Mouse (Mus musculus) midbrain, embryonic 13.5 days (tissue): ENCODE results near the gene Slf2. TPM values are rescaled to one million over a fixed set of nuclear protein-coding genes. Genes with fewer than 3 reads are reported as not detected.

ENCODE experiments used
- ATAC-seq: fragments of 200-750 bp; cut with Nextera tagmentation; 2 replicates; pipeline ENCODE4 v1.8.0; 2017; ENCODE audit warnings: mild to moderate bottlenecking, moderate TSS enrichment, moderate library complexity
- H3K27ac ChIP-seq: fragments of 300-500 bp; sonication (generic); 2 replicates; pipeline ENCODE4 v1.5.1; 2015; ENCODE audit warnings: inconsistent platforms, mild to moderate bottlenecking, moderate library complexity
- H3K27me3 ChIP-seq: fragments of 300-500 bp; sonication (generic); 2 replicates; pipeline ENCODE4 v1.6.1; 2015; ENCODE audit warnings: mild to moderate bottlenecking, inconsistent platforms
- H3K36me3 ChIP-seq: fragments of 300-500 bp; sonication (generic); 2 replicates; pipeline ENCODE4 v1.6.1; 2015; ENCODE audit warnings: mild to moderate bottlenecking, inconsistent platforms
- H3K4me1 ChIP-seq: fragments of 300-500 bp; sonication (generic); replicated peaks from 2 replicates; pipeline ENCODE4 v1.6.1; 2015; ENCODE audit warnings: inconsistent platforms
- H3K4me2 ChIP-seq: fragments of 300-500 bp; sonication (generic); replicated peaks from 2 replicates; pipeline ENCODE4 v1.6.1; 2015; ENCODE audit warnings: moderate library complexity, mild to moderate bottlenecking, inconsistent platforms
- H3K4me3 ChIP-seq: fragments of 300-500 bp; sonication (generic); replicated peaks from 2 replicates; pipeline ENCODE4 v1.5.1; 2015; ENCODE audit warnings: mild to moderate bottlenecking, inconsistent platforms
- H3K9ac ChIP-seq: fragments of 300-500 bp; sonication (generic); replicated peaks from 2 replicates; pipeline ENCODE4 v1.6.1; 2015; ENCODE audit warnings: mild to moderate bottlenecking, inconsistent platforms
- H3K9me3 ChIP-seq: fragments of 300-500 bp; sonication (generic); 2 replicates; pipeline ENCODE4 v1.6.1; 2016; ENCODE audit warnings: mild to moderate bottlenecking, inconsistent platforms
- WGBS: fragments of 180-500 bp; shearing (Covaris S2); methylation state at CpG from one replicate; pipeline ENCODE4 v1.1.7; 2015; 5-methylcytosine and 5-hydroxymethylcytosine counted together
- polyA plus RNA-seq: library from polyadenylated mRNA; unstranded; fragments of >200 nt; fragmentation: Nextera tagmentation; extraction: Ambion mirVana; gene quantifications from 2 replicates; pipeline ENCODE4 v1.2.1, GENCODE M21; 2015

Slf2 gene
- polyA plus RNA-seq, 1 experiment from 2014 or later, result 30.2 TPM

GRCm38 (mm10) chr19:44988321-44988720, 57.4 kb downstream of the Slf2 start:
- WGBS, result 29% methylated on average over 9 of the region's 9 CpGs
- Histone ChIP-seq H3K27me3 (no peaks in the 10 kb centered on the region), H3K9ac (peak overlapping the region; percentile 96), H3K4me1 (peaks cover 37% of the 10 kb centered on the region), H3K36me3 (peaks cover 15% of the 10 kb centered on the region), H3K4me2 (peak overlapping the region; percentile 84), H3K9me3 (no peaks in the 10 kb centered on the region), H3K4me3 (peak overlapping the region; percentile 84), H3K27ac (peak overlapping the region; percentile 74)
- no peak for ATAC-seq

DNA sequence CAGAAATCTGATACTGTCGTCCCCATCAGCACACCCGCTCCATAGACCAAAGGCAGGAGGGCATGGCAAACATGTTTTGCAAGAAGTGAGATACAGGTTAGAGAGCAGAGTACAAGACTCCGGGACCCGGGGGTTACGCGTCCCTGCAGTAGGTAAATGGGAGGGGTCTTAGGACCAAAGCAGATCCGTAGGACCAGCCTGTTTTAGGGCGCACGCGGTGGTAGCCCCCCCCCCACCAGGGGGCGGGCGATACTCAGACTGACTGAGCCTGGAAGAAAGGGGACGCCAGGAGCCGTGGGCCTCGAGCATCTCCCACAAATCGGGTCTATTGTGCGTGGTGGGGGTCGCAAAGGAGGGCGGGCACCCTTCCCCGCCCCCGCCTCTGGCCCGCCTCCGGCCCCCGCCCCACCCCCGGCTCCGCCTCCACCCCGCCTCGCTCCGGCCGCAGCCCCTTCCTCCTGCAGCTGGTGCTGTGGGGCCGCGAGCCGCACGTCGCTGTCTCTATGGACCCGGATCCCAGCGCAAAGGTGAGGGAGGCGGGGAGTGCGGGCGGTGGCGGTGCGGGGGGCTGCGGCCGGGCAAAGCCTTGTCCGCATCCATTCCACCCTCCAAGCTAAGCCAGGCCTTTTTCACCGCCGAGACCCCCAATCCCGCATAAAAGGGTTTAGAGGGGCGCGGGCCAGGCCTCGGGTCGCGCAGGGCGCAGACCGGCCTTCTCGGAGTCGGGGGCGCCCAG, 58.0 kb downstream of the Slf2 start, which contains the start of gene Sema4g:
Sema4g (plus strand) TSS at position 271 of the 736 bp plus-strand sequence.
- ATAC-seq, result peak; percentile 89
- WGBS, result under 1% methylated on average over 42 of the region's 58 CpGs
- no peaks in the 10 kb centered on the region for H3K9me3 ChIP-seq

DNA sequence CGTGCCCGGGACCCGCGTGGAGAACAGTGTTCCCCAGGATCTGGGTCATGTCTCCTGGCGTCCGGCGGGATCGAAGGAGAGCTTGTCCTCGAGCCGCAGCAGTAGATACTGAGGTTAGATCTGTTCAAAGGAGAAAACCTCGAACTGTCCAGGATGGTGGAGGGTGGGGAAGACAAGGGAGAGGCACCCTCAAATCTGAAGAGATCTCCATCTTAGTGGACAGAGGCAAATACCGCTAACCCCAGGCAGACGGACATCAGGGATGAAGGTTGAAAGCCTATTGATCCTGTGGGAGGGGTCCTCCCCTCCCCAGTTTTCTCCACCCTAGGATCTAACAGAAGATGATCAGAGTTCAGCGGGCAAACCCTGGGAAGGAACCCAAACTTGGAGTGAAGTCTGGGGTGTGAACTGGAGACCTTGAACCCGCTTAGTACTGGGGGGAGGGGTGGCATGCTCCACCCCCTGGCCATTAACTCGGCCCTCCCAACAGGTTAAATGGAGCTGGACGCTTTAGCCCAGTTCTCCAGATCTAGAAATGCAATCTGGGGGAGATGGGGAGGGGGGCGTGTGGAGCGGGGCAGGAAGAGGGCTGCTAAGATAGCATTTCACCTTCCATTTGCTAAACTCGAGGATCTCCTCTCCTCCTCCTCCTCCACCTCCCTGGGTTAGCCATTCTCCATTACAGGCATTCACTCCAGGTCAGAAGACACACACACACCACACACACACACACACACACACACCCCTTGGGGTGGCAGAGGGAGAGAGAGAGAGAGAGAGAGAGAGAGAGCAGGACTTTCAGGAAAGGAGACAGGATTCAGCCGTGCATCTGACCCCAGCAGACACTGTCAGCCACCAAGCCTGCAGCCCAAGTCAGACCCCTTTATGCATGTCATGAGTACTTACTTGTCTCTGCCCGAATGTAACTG, 58.9 kb downstream of the Slf2 start:
- Histone ChIP-seq H3K4me2 (peak overlapping the region; percentile 84), H3K27ac (peak overlapping the region; percentile 74), H3K36me3 (peaks cover 24% of the 10 kb centered on the region), H3K9ac (peak overlapping the region; percentile 96), H3K9me3 (no peaks in the 10 kb centered on the region), H3K4me3 (peak overlapping the region; percentile 84), H3K4me1 (peaks cover 37% of the 10 kb centered on the region), H3K27me3 (no peaks in the 10 kb centered on the region)
- WGBS, result 8% methylated on average over 22 of the region's 22 CpGs
- peak; percentile 54 for ATAC-seq

More for the DNA sequence above, 58.0 kb downstream of the Slf2 start, which contains the start of gene Sema4g:
- H3K9ac ChIP-seq, result peak within 1 kb of the TSS; percentile 96
- H3K4me1 ChIP-seq, result peaks cover 37% of the 10 kb centered on the region
- peak within 1 kb of the TSS; percentile 84 for H3K4me3 ChIP-seq
- H3K27ac ChIP-seq, result peak within 1 kb of the TSS; percentile 74
- H3K27me3 ChIP-seq, result no peaks in the 10 kb centered on the region
- H3K4me2 ChIP-seq, result peak within 1 kb of the TSS; percentile 84
- peaks cover 16% of the 10 kb centered on the region for H3K36me3 ChIP-seq

DNA sequence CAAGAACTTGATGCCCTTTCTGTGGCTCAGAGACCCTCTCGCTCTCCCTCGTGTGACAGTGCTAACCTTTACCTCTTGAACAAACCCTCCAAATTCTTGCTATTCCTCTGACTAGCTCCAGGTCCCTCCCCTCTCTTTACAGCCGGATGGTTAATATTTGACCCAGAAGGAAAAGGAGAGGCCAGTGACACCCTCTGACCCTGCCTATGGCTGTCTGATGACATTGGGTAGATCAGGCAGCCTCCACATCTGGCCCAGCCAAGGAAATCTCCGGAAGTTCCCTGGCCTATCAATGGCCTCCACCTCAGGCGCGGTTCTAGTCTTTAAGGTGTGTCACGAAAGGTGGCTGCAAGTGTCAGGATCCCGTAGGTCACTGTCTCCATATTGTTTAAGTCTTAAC, 60.1 kb downstream of the Slf2 start:
- H3K27me3 ChIP-seq, result no peaks in the 10 kb centered on the region
- no peak overlapping the region for H3K4me3 ChIP-seq
- no peaks in the 10 kb centered on the region for H3K9me3 ChIP-seq
- whole genome bisulfite sequencing, result 88% methylated on average over 8 of the region's 8 CpGs
- H3K27ac ChIP-seq, result no peak overlapping the region
- H3K4me1 ChIP-seq, result peaks cover 37% of the 10 kb centered on the region
- H3K36me3 ChIP-seq, result peaks cover 29% of the 10 kb centered on the region
- peak overlapping the region; percentile 50; the same call in 1 of the 2 replicates for H3K9ac ChIP-seq
- no peak for ATAC-seq
- H3K4me2 ChIP-seq, result peak overlapping the region; percentile 84

DNA sequence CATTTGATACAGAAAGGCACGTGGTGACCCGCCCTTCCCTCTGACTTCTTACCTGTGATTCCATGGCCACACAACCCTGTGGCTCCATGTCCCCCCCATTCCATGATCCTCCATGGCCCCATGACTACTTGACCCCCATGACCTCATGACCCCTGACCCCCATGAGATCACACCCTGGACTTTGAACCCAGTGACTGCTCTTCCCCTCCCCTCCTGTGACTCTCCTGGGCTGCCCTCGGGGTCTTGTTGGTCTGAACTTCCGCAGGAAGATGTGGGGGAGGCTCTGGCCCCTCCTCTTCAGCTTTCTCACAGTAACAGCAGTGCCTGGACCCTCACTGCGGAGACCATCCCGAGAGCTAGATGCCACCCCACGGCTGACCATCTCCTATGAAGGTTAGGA, 61.3 kb downstream of the Slf2 start:
- peaks cover 37% of the 10 kb centered on the region for H3K4me1 ChIP-seq
- no peak overlapping the region for H3K27ac ChIP-seq
- H3K9ac ChIP-seq, result no peak overlapping the region
- no peak for ATAC-seq
- no peaks in the 10 kb centered on the region for H3K9me3 ChIP-seq
- no peak overlapping the region for H3K4me3 ChIP-seq
- H3K27me3 ChIP-seq, result no peaks in the 10 kb centered on the region
- H3K4me2 ChIP-seq, result no peak overlapping the region
- H3K36me3 ChIP-seq, result peaks cover 42% of the 10 kb centered on the region
- WGBS, result 55% methylated on average over 7 of the region's 7 CpGs

DNA sequence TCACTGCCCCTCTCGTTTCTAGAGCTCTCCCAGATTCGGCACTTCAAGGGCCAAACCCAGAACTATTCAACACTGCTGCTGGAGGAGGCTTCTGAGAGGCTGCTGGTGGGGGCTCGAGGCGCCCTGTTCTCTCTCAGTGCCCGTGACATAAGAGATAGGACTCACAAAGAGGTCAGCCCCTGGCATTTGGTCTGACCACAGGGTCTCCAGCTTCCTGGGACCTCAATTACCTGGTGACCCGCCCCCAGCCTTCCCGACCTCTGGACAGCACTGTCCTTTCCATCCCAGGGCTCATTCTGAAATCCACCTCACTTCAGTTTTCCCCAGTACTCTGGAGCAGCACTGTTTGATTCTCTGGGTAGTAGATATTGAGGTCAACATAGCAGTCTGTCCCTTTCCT, 61.8 kb downstream of the Slf2 start:
- Histone ChIP-seq H3K27me3 (no peaks in the 10 kb centered on the region), H3K4me1 (peaks cover 37% of the 10 kb centered on the region), H3K9me3 (no peaks in the 10 kb centered on the region), H3K9ac (no peak overlapping the region), H3K27ac (no peak overlapping the region), H3K36me3 (peaks cover 46% of the 10 kb centered on the region), H3K4me2 (no peak overlapping the region), H3K4me3 (no peak overlapping the region)
- 76% methylated on average over 7 of the region's 7 CpGs for WGBS
- no peak for ATAC-seq

DNA sequence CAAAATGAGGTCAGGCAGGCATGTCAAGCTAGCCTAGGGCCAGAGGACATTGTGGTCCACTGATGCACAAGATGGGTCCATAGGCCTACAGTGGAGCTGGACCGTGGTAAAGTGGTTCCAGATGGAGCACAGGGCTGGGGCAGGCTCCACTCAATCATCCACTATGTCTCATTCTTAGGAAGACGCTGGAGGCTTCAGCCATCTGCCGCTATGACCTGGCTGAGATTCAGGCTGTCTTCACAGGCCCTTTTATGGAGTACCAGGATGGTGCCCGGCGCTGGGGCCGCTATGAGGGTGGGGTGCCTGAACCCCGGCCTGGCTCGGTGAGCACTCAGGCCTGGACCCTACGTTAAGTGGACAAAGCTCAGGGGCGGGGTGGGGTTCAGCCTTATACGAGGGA, 66.8 kb downstream of the Slf2 start:
- no peak for ATAC-seq
- peaks cover 88% of the 10 kb centered on the region for H3K36me3 ChIP-seq
- H3K9me3 ChIP-seq, result no peaks in the 10 kb centered on the region

DNA sequence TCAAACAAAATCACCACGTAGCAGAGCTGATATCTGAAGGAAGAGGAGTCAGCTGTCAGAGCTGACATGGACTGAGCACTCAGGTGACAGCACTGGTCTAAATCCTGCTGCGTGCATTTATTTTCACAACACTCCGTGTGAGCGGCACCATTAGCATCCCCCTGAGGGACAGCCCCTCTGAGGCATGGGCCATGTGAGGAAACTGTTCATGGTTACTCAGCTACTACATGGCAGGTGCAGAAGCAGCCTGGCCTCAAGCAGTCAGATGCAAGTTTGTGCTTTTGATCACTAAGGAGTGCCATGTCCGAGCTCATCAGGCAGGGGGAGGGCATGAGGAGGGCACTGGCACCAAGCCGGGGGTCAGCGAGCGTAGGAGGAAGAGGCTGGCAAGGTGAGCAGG, 68.7 kb downstream of the Slf2 start:
- H3K27me3 ChIP-seq, result no peaks in the 10 kb centered on the region
- no peaks in the 10 kb centered on the region for H3K9me3 ChIP-seq
- peaks cover 3% of the 10 kb centered on the region; the same call in 1 of the 2 replicates for H3K4me1 ChIP-seq
- H3K9ac ChIP-seq, result no peak overlapping the region
- H3K36me3 ChIP-seq, result peaks cover 89% of the 10 kb centered on the region
- no peak overlapping the region for H3K4me3 ChIP-seq
- no peak for ATAC-seq
- H3K27ac ChIP-seq, result no peak overlapping the region
- H3K4me2 ChIP-seq, result no peak overlapping the region
- WGBS, result 91% methylated on average over 8 of the region's 8 CpGs

More for the DNA sequence above, 66.8 kb downstream of the Slf2 start:
- H3K27ac ChIP-seq, result no peak overlapping the region
- no peaks in the 10 kb centered on the region for H3K27me3 ChIP-seq
- no peak overlapping the region for H3K4me2 ChIP-seq
- WGBS, result 91% methylated on average over 11 of the region's 11 CpGs
- no peaks in the 10 kb centered on the region for H3K4me1 ChIP-seq
- H3K9ac ChIP-seq, result no peak overlapping the region
- H3K4me3 ChIP-seq, result no peak overlapping the region

DNA sequence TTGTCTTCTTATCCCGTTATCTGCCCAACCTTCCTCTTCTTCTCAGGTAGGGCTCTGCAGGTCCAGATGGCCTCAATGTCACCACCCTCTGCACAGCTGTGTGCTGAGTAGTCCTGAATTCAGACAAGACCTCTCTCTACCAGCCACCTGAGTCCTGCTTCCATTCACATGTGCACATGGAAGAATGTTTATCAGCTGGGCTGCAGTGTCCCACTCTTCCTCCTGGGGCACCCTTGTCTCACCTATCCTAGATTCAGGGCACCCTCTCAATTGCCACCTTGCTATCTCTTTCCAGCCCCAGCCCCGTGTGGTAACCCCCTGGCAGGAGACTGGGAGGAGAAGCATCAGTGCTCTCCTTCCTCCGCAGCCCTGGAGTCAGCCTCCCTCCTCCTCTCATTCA, 71.3 kb downstream of the Slf2 start:
- ATAC-seq, result no peak
- H3K9ac ChIP-seq, result no peak overlapping the region
- H3K4me3 ChIP-seq, result no peak overlapping the region
- 68% methylated on average over 3 of the region's 3 CpGs for WGBS
- H3K36me3 ChIP-seq, result peaks cover 69% of the 10 kb centered on the region
- no peak overlapping the region for H3K4me2 ChIP-seq
- H3K27me3 ChIP-seq, result no peaks in the 10 kb centered on the region
- no peaks in the 10 kb centered on the region for H3K9me3 ChIP-seq
- no peak overlapping the region for H3K27ac ChIP-seq
- H3K4me1 ChIP-seq, result peaks cover 19% of the 10 kb centered on the region

DNA sequence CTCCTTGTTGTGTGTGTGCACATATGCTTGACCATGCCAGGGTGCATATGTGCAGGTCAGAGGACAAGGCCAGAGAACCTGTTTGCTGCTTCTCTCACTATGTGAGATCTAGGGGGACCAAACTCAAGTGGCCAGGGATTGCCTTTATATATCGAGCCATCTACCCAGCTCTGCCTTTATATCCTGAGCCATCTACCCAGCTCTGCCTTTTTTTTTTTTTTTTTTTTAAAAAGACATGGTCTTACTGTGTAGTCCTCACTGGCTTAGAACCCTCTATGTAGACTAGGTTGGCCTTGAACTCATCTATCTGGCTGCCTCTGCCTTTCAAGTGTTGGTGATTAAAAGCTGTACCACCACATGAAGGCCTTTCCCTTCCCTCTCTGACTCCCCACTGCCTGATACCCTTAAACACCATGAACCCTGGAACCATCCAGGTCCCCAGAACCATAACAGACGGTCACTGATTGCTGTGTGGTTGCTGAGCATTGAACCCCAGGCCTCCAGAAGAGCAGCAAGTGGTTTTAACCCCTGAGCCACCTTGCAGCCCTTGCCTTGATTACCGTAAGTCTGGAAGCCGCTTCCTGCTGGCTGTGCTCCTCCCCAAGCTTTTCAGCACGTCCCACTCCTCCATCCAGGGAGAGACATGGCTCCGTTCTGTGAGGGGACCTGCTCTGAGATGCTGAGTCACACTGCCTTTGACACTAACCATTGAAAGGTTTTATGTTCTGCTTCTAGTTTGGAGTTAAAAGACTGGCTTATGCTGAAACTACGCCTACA, 73.0 kb downstream of the Slf2 start:
- H3K4me3 ChIP-seq, result no peak overlapping the region
- no peak for ATAC-seq
- 88% methylated on average over 7 of the region's 7 CpGs for WGBS
- no peaks in the 10 kb centered on the region for H3K9me3 ChIP-seq
- no peak overlapping the region for H3K9ac ChIP-seq
- peaks cover 34% of the 10 kb centered on the region for H3K4me1 ChIP-seq
- H3K27me3 ChIP-seq, result no peaks in the 10 kb centered on the region
- H3K36me3 ChIP-seq, result peaks cover 59% of the 10 kb centered on the region
- no peak overlapping the region for H3K27ac ChIP-seq
- H3K4me2 ChIP-seq, result no peak overlapping the region

GRCm38 (mm10) chr19:45005444-45005843, 74.5 kb downstream of the Slf2 start, which contains the start of gene Twnk:
Gene Twnk, plus strand, starts transcription at chr19:45005663.
- peak within 1 kb of the TSS; percentile 82 for H3K9ac ChIP-seq
- 8% methylated on average over 16 of the region's 16 CpGs for WGBS
- peaks cover 54% of the 10 kb centered on the region for H3K36me3 ChIP-seq
- H3K27ac ChIP-seq, result peak within 1 kb of the TSS; percentile 79
- ATAC-seq, result 0 out of 2 replicates have a peak, but pooled peaks have one; percentile 4
- peaks cover 34% of the 10 kb centered on the region for H3K4me1 ChIP-seq
- H3K9me3 ChIP-seq, result no peaks in the 10 kb centered on the region
- no peaks in the 10 kb centered on the region for H3K27me3 ChIP-seq
- peak within 1 kb of the TSS; percentile 98 for H3K4me3 ChIP-seq
- peak within 1 kb of the TSS; percentile 98 for H3K4me2 ChIP-seq
